Comparison of ENCODE assay signal across 20 mouse cellular contexts in the genomic region with DNA sequence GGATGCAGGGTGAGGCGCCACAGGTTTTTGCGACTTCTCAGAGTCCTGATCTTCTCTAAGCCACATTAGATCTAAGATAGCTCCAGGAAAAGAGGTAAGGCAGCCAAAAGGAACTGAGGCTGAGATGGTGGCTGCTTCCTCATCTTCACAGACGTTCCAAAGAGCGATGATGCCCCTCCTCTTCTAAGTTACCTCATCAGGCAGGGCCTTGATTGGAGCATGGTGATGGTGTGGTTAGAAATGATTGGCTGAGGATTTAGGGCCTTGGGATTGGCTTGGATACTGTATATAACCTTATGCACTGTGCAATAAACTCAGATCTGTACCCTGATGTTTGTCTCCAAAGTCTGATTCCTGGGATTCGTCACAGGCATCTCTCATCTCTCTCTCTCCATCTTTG.
DNase-seq lines count a peak whose midpoint lies in the region; ATAC-seq and TF ChIP-seq lines count a peak whose summit lies in the region.
"Had no signal": no experiment of that assay in that cellular context is flagged by ENCODE, and none has a peak within 500 bp of the region (broad histone marks: within the 10 kb centered on the region; RNA-seq: fewer than 3 reads in every experiment).

No protein-coding gene starts in this region.

- no peaks in the 10 kb centered on the region for H3K4me1 ChIP-seq in G1E (ENCODE audit: insufficient read depth, low read depth, low read length)
- H3K4me1 ChIP-seq: embryonic facial prominence, embryonic 12.5 days; forebrain, embryonic 15.5 days; heart, embryonic 13.5 days; intestine, embryonic 15.5 days had no signal

- DNase-seq in 416B (ENCODE audit: low read depth), result peak; percentile 3
- no peak for DNase-seq in G1E (ENCODE audit: low spot score)
- no peak for DNase-seq in lung, postnatal 14 days
- no peak for DNase-seq in layer of hippocampus, adult 2 months (ENCODE audit: low spot score in 2 of 2)
- no peak for DNase-seq in lung, postnatal 36 days
- DNase-seq: adrenal gland, postnatal 14 days; cerebellum, adult 18-20 months; cerebellum, adult 9-11 months; embryo, embryonic 11 days; gastrocnemius, postnatal 10 days; heart, postnatal 36 days; kidney, adult 18-20 months had no signal

- H3K27ac ChIP-seq in layer of hippocampus, adult 2 months, result no peak overlapping the region
- H3K27ac ChIP-seq: embryonic facial prominence, embryonic 12.5 days; forebrain, embryonic 15.5 days; heart, embryonic 13.5 days; hindbrain, embryonic 14.5 days; intestine, embryonic 15.5 days had no signal

- no peaks in the 10 kb centered on the region for H3K9me3 ChIP-seq in G1E (replicated peaks)
- H3K9me3 ChIP-seq: embryonic facial prominence, embryonic 12.5 days; forebrain, embryonic 15.5 days; heart, embryonic 13.5 days; intestine, embryonic 15.5 days had no signal

- H3K36me3 ChIP-seq in G1E (replicated peaks), result no peaks in the 10 kb centered on the region
- H3K36me3 ChIP-seq: embryonic facial prominence, embryonic 12.5 days; forebrain, embryonic 15.5 days; heart, embryonic 13.5 days; intestine, embryonic 15.5 days had no signal

- ATAC-seq in G1E (ENCODE audit: extremely low read depth, insufficient number of reproducible peaks, low FRiP score, poor library complexity, severe bottlenecking), result peak; percentile 57; the same call in 1 of the 2 replicates
- peak; percentile 62 for ATAC-seq in common myeloid progenitor, adult 5-6 weeks (replicated peaks; ENCODE audit: low read depth, poor library complexity, severe bottlenecking)
- ATAC-seq: activated CD4-positive, CD25-positive, alpha-beta regulatory T cell, adult 4 months; forebrain, embryonic 15.5 days; intestine, embryonic 15.5 days; Patski had no signal

- no peak overlapping the region for H3K4me3 ChIP-seq in G1E (ENCODE audit: low read depth, low read length)
- H3K4me3 ChIP-seq in layer of hippocampus, adult 2 months, result no peak overlapping the region
- H3K4me3 ChIP-seq: embryonic facial prominence, embryonic 12.5 days; forebrain, embryonic 15.5 days; heart, embryonic 13.5 days; intestine, embryonic 15.5 days had no signal

- no peaks in the 10 kb centered on the region for H3K27me3 ChIP-seq in G1E (ENCODE audit: insufficient read depth, low read length)
- H3K27me3 ChIP-seq: embryonic facial prominence, embryonic 12.5 days; forebrain, embryonic 15.5 days; heart, embryonic 13.5 days; intestine, embryonic 15.5 days; Patski had no signal

- TF ChIP-seq CTCF in G1E (IDR thresholded peaks at IDR 0.05; ENCODE audit: low read depth, low read length), result no peak
- TF ChIP-seq CTCF in layer of hippocampus, adult 2 months (conservative IDR thresholded peaks at IDR 0.05), result no peak
